Mouse (Mus musculus) brain, embryonic 18.5 days (tissue): ENCODE data around the gene Tbc1d20.
"Not testable (repeated sequence)": the region's sequence is repeated elsewhere in the genome, so short reads cannot be mapped to it uniquely, and the experiment has no call there.

Experiments used
- DNase-seq: peaks from one replicate; pipeline ENCODE4 v3.0.0-alpha.2; 2012; ENCODE audit warnings: low read depth, low spot score

Gene Tbc1d20

DNA sequence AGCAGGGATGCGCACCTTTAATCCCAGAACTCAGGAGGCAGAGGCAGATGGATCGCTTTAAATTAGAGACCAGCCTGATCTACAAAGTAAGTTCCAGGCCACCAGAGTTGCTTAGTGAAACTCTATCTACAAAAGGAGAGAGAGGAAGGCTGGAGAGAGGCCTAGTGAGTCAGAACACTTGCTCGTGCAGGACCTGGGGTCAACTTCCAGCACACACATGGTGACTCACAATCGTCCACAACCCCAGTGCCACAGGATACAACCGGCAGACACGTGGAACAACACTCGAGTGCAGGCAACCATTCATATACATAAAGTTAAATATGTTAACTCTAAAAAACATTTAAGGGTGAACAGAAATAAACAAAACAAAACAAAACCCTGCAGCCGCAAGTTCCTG lies 33.0 kb downstream of the Tbc1d20 start:
- no peak for DNase-seq

DNA sequence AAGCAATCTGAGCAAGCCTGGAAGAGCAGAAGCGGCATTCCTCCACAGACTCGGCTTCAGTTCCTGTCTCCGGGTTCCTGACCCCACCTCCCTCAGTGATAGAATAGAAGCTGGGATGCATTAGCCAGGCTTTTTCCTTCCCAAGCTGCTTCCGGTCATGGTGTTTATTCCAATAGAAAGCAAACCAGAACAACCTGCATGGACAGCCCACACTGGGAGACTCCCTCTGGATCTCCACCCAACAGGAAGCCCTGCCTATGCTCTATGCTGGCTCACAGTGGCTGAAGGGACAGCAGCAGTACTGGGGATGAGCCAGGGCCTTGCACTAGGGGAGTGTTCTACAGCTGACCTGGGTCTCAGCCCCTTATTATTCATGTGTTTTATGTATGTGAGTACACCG lies 34.4 kb downstream of the Tbc1d20 start:
- DNase-seq, result no peak

DNA sequence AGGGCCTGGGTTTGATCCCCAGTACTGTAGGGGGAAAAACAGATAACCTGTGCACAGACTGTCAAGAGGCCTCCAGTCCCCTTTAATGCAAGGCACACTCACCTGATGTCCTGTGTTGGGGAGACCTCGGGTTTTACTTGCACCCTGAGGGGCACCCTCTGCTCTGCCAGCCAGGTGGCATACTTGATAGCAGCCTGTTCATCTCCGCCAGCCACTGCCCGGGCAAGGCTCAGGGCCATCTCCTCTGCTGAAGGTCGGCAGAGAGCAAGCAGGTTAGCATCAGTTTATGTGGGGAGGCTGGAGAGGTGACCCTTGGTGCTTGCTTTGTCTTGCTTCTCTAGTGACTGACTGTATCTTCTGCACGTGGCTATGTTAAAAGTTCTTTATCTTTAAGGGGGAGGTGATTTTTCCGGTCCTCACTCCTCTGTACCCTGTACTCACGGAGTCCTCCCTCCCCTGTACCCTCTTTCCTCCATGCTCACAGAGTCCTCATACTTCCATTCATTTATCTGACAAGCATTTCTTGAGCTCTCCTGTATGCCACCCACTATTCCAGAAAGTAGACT lies 37.3 kb downstream of the Tbc1d20 start:
- no peak for DNase-seq

DNA sequence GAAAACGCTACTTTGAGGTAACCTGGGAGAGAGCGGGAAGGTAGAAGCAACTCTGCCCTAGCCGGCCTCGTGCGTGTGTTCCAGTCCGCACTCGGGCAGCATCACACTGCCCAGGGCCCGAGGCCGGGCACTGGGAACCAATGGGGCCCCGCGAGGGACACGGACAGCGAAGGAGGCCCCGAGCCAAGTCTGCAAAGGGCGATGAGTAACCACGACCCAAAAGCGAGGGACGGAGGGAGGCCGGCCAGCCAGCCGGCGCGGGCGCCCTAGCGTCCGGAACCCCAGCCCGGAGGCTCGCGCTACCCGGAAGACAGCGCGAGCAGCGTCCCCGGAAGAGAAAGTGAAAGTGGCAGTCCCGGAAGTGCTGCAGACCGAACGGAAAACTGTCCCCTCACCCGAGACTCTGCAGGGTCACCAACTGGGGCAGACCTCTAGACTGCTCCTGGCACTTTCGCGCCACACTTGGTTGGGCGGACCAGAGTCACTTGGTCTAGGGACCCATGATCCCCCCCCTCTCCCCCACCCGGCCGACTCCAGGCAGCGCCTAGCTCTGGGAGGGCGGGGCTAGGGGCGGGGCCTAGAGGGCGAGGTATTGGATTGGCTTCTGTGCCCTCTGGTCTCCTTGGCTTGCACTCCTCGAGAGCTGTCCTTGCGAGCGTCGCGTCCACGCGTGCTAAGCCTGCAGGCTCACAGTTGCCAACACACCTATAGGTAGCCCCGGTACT lies 38.6 kb downstream of the Tbc1d20 start, which contains the start of gene Rbck1:
Gene Rbck1 (minus strand): TSS at position 553 of the 725 bp plus-strand sequence.
- DNase-seq, result peak; percentile 78

DNA sequence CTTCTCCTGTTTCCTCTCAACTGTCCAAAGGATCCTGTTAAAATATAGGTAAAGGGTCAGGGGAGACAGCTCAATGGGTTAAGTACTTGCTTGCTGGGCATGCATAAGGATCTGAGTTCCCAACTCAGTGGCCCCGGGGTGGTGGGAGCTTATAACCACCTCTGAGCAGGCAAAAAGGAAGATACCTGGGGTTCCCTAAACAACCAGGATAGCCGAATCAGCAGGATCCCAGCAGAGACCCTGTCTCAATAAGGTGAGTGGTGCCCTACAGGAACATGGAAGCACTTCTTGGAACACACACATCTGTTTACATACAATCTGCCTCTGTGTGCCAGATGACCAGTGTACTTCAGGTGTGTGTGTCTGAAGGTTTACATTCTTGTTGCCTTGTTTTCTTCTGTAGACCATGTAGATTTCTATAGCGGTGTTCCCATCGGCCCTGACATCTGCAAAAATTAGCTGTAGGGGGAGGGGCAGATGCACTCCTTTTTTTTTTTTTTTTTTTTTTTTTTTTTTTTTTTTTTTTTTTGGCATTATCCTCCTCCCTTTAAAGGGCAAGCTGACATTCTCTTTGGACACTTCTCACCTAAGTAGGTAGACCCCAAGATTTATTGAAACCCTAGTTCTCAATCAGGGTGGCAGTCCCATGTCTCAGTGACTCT lies 39.8 kb downstream of the Tbc1d20 start:
- DNase-seq, result no peak

DNA sequence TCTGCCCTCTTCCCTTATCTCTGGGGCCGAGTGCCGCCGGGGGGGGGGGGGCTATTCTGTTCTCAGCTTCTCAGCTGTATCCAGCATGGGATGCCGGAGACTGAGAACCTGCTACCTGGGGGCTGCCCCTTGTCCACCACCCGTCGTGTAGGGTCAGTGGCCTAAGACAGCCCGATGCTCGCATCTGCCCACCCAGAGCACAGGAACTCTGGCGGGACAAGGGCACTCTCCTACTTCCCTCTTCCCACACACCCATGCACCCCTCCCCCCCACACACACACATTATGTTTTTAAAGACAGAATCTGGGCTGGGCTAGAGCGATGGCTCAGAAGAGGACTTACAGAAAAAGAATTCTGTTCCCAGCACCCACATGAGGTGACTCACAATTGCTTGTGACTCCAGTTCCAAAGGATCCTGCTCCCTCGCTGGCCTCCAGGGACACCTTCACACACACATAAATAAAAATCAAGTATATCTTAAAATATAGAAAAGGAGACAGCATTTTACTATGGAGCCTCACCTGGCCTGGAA lies 41.7 kb downstream of the Tbc1d20 start:
- DNase-seq, result no peak

DNA sequence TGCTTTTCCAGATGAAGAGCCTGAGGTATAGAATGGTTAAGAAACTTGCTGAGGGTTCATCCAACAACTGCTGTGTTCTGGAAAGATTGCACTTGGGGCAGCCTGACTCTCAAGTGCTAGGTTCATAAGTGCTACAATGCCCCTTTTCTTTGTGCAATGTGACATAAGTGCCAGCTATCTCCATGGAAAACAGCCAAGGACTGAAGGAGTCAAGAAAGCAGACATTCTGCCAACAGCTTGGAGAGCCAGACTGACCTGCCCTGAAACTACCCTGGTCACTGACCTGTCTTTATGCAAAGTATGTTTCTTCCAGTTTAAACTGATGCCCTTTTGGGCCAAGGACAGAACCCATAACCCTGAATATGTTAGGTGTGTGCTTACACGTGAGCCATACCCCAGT lies 43.2 kb downstream of the Tbc1d20 start:
- DNase-seq, result no peak

DNA sequence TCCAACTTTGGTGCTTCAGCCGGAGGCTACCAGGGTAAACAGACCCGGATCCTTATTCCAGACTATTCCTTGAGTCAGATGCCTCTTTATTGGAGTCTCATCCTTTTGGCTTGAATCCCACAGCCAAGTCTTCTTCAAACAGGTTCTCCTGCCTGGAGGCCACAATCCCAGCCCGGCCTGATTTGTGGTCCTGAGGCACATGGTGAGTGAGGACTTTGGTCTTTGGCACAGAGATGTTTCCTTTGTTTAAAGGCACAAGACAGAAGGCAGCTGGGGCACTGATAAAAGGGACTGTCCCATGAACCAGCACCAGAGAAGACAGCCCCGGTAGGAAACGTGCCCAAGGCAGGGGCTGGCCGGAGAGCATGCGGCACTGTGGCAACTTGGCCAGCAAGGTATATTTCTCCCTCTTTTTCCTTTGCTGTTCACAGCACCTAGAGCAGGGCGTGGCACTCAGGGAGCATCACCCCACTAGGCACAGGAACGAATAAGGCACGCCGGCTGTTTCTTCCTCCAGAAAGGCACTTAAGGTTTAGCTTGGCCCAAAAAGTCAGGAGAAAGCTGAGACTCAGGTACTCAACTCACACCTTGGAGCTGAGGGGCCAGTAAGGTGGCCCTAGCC lies 44.1 kb downstream of the Tbc1d20 start:
- no peak for DNase-seq

DNA sequence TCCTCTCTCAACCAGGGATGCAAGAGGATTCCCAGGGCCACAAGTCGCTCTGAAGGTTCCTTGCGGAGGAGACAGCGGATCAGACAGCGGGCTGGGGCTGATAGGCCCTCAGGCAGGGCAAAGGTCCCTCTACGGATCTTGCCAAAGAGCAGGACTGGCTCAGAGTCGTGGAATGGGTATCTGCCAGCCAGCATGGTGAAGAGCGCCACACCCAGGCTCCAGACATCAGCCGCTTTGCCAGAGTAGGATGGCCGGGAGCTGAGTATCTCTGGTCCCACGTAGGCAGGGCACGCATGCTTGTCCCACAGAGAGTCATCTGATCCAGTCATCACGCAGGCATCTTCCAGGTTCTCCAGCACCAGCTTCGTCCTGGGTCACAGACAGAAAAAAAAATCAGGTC lies 44.7 kb downstream of the Tbc1d20 start:
- DNase-seq, result no peak

DNA sequence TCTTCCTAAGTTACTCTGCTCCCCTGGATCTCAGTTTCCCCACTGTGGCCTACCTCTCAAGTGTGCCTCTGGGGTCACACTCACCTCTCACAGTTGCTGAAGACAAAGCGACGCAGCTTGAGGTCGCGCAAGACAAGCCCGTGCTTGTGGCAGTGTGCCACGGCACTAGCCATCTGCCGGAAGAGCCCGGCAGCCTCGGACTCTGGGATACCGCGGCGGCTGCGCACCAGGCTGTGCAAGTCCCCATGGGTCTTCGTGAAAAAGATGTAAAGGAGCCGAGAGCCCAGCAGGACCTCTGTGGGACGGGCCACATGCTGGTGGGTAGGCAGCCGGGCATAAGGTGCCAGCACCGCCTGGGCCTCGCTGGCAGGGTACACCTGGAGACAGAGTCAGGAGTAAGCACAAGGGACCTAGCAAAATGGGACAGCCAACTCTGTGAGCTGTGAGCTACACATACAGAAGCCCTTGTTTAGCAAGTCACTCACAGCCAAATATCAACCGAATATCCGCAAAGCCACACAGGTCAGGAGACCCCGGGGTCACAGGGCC lies 46.1 kb downstream of the Tbc1d20 start:
- DNase-seq, result no peak

DNA sequence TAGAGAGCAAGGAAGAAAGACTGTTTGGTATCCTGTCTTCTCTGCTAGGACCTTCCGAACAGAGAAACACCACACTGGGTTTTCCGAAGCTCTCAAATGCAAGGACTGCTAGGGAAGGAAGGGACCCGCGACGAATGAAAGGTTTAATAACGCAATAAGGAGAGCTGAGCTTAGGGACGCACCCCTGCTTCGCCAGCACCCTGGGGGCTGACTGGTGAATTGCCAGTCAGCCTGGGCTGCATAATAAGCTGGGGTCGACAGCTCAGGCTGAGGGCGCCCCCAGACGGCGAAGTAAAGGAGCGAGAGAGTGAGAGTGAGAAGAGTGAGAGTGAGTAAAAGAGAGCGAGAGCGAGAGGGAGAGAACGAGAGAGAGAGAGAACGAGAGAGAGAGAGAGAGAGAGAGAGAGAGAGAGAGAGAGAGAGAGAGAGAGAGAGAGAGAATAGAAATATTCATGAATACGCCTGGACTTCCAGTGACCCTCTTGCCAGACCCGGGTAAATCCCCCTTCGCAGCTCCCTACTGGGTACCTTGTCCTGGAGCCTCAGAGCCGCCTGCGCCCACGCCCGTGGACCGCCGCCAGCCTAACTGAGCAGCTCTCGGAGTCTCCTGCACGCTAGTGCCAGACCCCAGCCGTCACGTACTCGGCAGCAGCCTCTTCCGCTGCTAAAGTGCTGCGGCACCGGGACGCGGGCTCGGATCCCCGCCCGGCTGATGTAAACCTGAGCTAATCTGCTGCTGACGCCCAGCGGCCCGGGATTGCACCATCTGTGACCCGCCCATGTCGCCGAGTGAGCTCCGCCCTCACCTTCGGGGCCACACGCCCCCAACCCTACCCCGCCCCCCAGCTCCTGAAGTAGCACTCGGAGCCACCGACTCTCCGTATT lies 49.9 kb downstream of the Tbc1d20 start, which contains the start of gene Trib3:
Gene Trib3 (minus strand): TSS at position 704 of the 885 bp plus-strand sequence.
- DNase-seq, result no peak

DNA sequence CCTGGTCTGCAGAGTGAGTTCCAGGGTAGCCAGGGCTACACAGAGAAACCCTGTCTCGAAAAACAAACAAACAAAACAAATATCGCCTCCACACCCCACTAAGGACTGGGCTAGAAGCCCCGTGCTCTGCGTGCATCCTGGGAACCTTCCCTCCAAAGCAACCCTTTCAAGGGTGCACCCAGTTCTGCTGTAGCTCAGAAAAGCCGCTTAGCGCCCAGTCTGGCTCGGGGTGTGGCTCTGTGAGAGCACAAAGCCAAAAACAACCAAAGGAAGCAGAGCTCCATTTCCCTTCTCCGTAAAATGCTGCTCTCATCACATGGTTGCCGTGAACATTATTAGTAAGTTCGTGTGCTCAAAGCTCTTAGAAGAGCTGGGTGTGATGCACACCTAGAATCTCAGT lies 50.7 kb downstream of the Tbc1d20 start:
- DNase-seq, result no peak

DNA sequence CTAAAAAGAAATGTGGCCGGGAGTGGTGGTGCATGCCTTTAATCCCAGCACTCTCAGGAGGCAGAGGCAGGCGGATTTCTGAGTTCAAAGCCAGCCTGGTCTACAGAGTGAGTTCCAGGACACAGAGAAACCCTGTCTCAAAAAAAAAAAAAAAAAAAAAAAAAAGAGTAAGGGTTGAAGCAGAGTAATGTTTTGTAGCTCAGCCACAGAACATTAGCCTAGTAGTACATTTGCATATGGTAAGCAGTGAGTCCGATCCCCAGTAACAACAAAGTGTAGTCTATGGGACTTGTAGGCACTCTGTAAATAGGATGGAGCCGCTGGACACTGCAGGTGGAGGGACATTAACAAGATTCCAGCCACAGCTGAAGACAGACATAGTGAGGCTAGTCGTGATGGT lies 51.3 kb downstream of the Tbc1d20 start:
- DNase-seq, result no peak

DNA sequence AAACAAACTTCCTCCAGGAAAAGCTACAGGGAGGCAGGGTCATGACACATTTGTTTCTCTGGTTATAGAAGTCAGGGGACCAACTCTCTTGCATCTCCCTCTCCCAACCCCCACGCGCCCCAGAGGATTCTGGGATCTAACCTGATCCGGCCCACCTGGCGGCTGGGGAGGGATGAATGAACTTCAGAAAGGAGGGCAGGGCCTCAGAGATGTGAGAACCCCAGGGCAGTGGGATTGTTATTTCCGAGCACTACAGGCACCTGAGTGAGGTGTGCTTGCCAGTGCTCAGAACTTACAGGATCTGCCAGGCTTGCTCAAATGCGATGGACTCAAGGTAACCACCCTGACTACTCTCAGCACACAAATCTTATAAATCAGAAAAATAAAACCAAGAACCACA lies 51.8 kb downstream of the Tbc1d20 start:
- DNase-seq, result no peak

DNA sequence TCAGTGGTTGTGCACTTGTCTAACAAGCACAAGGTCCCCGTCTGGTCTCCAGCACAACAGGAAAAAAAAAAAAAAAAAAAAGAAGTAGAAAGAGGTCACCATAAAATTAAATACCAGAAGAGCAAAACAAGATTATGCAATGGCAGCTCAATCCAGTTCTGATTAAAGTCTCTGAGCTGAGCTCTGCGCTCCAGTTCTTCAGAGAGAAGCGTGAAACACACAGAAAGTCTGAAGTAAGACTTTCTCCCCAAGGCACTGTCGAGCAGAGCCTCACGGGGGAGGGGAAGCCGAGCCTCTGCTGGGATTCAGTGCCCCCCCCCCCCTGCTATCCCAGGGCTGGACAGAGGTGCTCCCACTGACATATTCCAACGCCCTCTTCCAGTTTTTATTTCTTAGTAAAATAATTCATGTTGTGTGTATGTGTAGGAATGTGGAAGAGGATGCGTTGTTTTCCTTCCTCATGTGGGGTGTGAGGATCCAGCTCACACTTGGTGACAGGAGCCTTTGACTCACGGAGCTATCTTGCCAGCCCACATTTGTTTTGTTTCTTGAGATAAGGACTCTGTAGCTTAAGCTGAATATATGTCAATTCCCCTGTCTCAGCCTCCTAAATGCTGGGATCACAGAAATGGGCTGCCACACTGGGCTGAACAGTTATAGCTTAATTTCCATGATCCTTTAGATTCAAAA lies 53.3 kb downstream of the Tbc1d20 start:
- no peak for DNase-seq

DNA sequence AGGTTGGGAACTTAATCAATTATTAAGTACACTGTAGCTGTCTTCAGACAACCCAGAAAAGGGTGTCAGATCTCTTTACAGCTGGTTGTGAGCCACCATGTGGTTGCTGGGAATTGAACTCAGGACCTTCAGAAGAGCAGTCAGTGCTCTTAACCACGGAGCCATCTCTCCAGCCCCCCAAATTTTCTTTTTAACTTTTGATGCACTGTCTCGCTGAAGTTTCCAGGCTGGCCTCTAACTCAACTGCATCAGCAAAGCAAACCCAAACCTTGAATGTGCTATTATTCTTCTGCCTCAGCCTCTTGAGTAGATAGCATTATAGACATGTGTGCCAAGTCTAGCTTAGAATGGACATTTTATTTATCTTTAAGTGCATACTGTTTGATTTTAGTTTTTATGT lies 54.1 kb downstream of the Tbc1d20 start:
- no peak for DNase-seq

DNA sequence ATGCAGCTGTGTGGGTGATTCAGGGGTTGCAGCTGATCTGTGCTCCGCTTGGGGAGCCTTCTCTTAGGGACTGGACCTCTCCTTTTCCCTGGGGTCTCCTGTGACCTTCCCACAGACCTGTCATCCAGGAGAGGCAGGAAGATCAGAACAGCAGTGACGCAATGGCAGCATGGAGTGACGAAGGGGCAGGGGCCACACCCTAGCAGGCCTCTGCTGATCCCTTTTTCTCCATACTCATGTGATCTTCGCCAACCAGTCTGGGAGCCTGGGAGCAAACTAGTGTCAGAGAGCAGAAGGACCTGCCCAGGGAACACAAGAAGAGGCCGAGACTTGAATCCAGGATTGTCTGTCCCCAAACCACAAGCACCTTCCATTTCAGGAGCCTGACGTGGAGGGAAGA lies 55.6 kb downstream of the Tbc1d20 start:
- no peak for DNase-seq

DNA sequence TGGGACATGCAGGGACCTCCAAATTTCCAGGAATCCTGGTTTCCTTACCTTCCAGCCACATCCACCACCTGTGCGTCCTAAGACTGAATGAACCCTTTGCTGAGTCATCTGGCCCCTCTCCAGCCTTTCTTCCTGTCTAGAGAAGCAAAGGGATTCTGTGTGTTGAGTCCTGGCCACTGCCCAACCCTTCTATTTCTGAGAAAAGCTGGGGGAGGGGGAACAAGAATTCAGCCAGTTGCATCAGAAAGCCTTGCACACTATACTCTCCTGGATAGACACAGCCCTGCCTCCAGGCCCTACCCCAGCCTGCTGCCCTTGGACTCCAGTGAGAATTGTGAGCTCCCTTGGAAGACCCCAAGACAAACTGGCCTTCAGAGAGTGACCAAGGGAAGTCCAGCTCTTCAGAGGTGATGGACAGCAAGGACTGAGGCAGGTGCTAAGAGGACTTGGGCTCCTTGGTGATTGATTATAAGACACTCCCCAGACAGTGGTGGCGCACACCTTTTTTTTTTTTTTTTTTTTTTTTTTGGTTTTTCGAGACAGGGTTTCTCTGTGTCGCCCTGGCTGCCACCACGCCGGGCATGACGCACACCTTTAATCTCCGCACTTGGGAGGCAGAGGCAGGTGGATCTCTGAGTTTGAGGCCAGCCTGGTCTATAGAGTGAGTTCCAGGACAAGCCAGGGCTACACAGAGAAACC lies 56.4 kb downstream of the Tbc1d20 start:
- no peak for DNase-seq

DNA sequence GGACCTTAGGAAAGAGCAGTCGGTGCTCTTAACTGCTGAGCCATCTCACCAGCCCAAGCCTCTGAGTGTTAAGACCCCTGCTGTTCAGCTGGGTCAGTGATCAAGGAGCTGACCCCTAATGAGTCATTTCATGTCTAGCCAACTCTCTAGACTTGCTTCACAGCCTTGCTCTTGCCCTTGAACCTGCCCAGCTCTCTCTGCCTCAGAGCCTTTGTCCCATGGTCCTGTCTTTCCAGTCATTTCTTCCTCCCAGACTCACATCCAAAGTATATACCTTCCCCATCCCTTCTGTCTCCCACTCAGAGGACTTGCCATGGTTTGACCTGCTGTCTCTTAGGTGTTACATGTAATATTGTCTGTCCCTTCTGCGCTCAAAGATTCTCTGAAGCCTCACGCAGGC lies 63.6 kb downstream of the Tbc1d20 start:
- no peak for DNase-seq

DNA sequence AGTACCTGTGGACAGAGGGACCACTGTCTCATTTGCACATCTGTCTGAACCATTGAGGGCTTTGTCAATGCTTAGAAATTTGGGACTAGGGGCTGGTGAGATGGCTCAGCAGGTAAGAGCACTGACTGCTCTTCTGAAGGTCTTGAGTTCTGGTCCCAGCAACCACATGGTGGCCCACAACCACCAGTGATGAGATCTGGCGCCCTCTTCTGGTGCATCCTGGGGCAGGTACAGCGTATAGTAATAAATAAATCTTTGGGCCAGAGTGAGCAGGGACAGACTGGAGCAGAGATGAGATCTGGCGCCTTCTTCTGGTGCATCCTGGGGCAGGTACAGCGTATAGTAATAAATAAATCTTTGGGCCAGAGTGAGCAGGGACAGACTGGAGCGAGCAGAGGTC lies 65.3 kb downstream of the Tbc1d20 start:
- not testable (repeated sequence) for DNase-seq
